Mouse (Mus musculus) hindbrain, postnatal 0 days (tissue): ENCODE data around the gene Kcnip1. TPM values are rescaled to one million over a fixed set of nuclear protein-coding genes. Genes with fewer than 3 reads are reported as not detected.
A peak's percentile ranks its signal among the peaks of the same experiment; 100 is the strongest.

Experiments
- ATAC-seq: fragments of 200-750 bp; cut with Nextera tagmentation; 2 replicates; pipeline ENCODE4 v1.8.0; 2017; ENCODE audit warnings: mild to moderate bottlenecking, moderate TSS enrichment, moderate library complexity
- DNase-seq: peaks from one replicate; pipeline ENCODE4 v3.0.0-alpha.2; 2015; ENCODE audit warnings: low spot score
- H3K27ac ChIP-seq: fragments of 300-500 bp; sonication (generic); 2 replicates; pipeline ENCODE4 v1.5.1; 2014; ENCODE audit warnings: mild to moderate bottlenecking
- H3K27me3 ChIP-seq: fragments of 300-500 bp; sonication (generic); 2 replicates; pipeline ENCODE4 v1.6.1; 2014; ENCODE audit warnings: low read length, mixed read lengths; ENCODE audit not compliant: insufficient read depth
- H3K36me3 ChIP-seq: fragments of 300-500 bp; sonication (generic); 2 replicates; pipeline ENCODE4 v1.6.1; 2014; ENCODE audit warnings: low read length, mixed read lengths; ENCODE audit not compliant: insufficient read depth
- H3K4me1 ChIP-seq: fragments of 300-500 bp; sonication (generic); 2 replicates; pipeline ENCODE4 v1.6.1; 2014; ENCODE audit warnings: antibody characterized with exemption, low read length, mixed read lengths; ENCODE audit not compliant: insufficient read depth
- H3K4me2 ChIP-seq: fragments of 300-500 bp; sonication (generic); 2 replicates; pipeline ENCODE4 v1.6.1; 2014; ENCODE audit warnings: low read depth, mild to moderate bottlenecking, low read length, moderate library complexity, mixed read lengths
- H3K4me3 ChIP-seq: fragments of 300-500 bp; sonication (generic); 2 replicates; pipeline ENCODE4 v1.5.1; 2014; ENCODE audit warnings: low read length
- H3K9ac ChIP-seq: fragments of 300-500 bp; sonication (generic); replicated peaks from 2 replicates; pipeline ENCODE4 v1.6.1; 2014; ENCODE audit warnings: mild to moderate bottlenecking, low read length, moderate library complexity, mixed read lengths
- H3K9me3 ChIP-seq: fragments of 300-500 bp; sonication (generic); 2 replicates; pipeline ENCODE4 v1.6.1; 2016; ENCODE audit warnings: low read length, mixed read lengths
- CTCF ChIP-seq: IDR thresholded peaks from 2 replicates; pipeline ENCODE4 v1.5.1; 2016; ENCODE audit warnings: antibody characterized with exemption, control low read depth, low read depth
- WGBS: fragments of 180-500 bp; shearing (Covaris S2); extraction: QIAGEN DNeasy Blood & Tissue Kit; methylation state at CpG from one replicate; pipeline ENCODE4 v1.1.7; 2014; 5-methylcytosine and 5-hydroxymethylcytosine counted together
- polyA plus RNA-seq: library from polyadenylated mRNA; unstranded; fragments of >200 nt; fragmentation: Nextera tagmentation; extraction: Ambion mirVana; gene quantifications from 2 replicates; pipeline ENCODE4 v1.2.1, GENCODE M21; 2015
- total RNA-seq: library from RNA; depleted of rRNA; stranded (reverse); fragments of >200 nt; gene quantifications from 2 replicates; pipeline ENCODE4 v1.2.3, GENCODE M21; 2014

Kcnip1 gene
- total and polyA plus RNA-seq, 2 experiments from 2014 or later = 66.8 to 132 TPM

- Histone ChIP-seq H3K36me3 (no peaks in the 10 kb centered on the region), H3K4me2 (no peak overlapping the region), H3K4me1 (no peaks in the 10 kb centered on the region), H3K27me3 (no peaks in the 10 kb centered on the region), H3K9me3 (peaks cover 2% of the 10 kb centered on the region; the same call in 1 of the 2 replicates), H3K27ac (no peak overlapping the region), H3K9ac (no peak overlapping the region), H3K4me3 (no peak overlapping the region)
- 0 out of 2 replicates have a peak, but pooled peaks have one; percentile 12 for ATAC-seq
- no peak for TF ChIP-seq CTCF
- DNase-seq = no peak
- WGBS = 72% methylated on average over 2 of the region's 2 CpGs
Measured at GRCm38 (mm10) chr11:33872716-33873048, 120.3 kb downstream of the Kcnip1 start.

- ATAC-seq (no peak), DNase-seq (no peak)
- Histone ChIP-seq H3K27me3 (no peaks in the 10 kb centered on the region), H3K4me2 (no peak overlapping the region), H3K4me1 (no peaks in the 10 kb centered on the region), H3K27ac (no peak overlapping the region), H3K36me3 (no peaks in the 10 kb centered on the region), H3K4me3 (no peak overlapping the region), H3K9me3 (peaks cover 2% of the 10 kb centered on the region; the same call in 1 of the 2 replicates), H3K9ac (no peak overlapping the region)
- TF ChIP-seq CTCF = no peak
- WGBS = 41% methylated on average over 9 of the region's 9 CpGs
Measured at GRCm38 (mm10) chr11:33871998-33872715, 120.8 kb downstream of the Kcnip1 start.

GRCm38 (mm10) chr11:33870246-33870645 is 122.7 kb downstream of the Kcnip1 start:
- ATAC-seq (no peak), DNase-seq (no peak)
- Histone ChIP-seq H3K36me3 (no peaks in the 10 kb centered on the region), H3K4me1 (no peaks in the 10 kb centered on the region; the same call in 1 of the 2 replicates), H3K27ac (no peak overlapping the region), H3K9me3 (no peaks in the 10 kb centered on the region), H3K4me2 (no peak overlapping the region), H3K27me3 (no peaks in the 10 kb centered on the region), H3K9ac (no peak overlapping the region), H3K4me3 (no peak overlapping the region)
- 89% methylated on average over 2 of the region's 2 CpGs for WGBS
- no peak for TF ChIP-seq CTCF

- 31% methylated on average over 3 of the region's 3 CpGs for WGBS
- Histone ChIP-seq H3K4me2 (no peak overlapping the region), H3K27me3 (no peaks in the 10 kb centered on the region), H3K4me3 (no peak overlapping the region), H3K36me3 (no peaks in the 10 kb centered on the region), H3K4me1 (no peaks in the 10 kb centered on the region; the same call in 1 of the 2 replicates), H3K9me3 (no peaks in the 10 kb centered on the region), H3K9ac (no peak overlapping the region), H3K27ac (no peak overlapping the region)
- ATAC-seq (no peak), DNase-seq (no peak)
- peak; percentile 57; the same call in 1 of the 2 replicates for TF ChIP-seq CTCF
Measured at GRCm38 (mm10) chr11:33869559-33869958, 123.4 kb downstream of the Kcnip1 start.

- peak; percentile 72 for ATAC-seq
- no peak for TF ChIP-seq CTCF
Measured at GRCm38 (mm10) chr11:33866775-33867174, 126.2 kb downstream of the Kcnip1 start.

GRCm38 (mm10) chr11:33864245-33864644 is 128.7 kb downstream of the Kcnip1 start:
- no peak for DNase-seq
- Histone ChIP-seq H3K4me3 (no peak overlapping the region), H3K27me3 (no peaks in the 10 kb centered on the region), H3K36me3 (no peaks in the 10 kb centered on the region), H3K9ac (no peak overlapping the region), H3K27ac (no peak overlapping the region), H3K9me3 (no peaks in the 10 kb centered on the region), H3K4me1 (no peaks in the 10 kb centered on the region; the same call in 1 of the 2 replicates), H3K4me2 (no peak overlapping the region)
- no peak for TF ChIP-seq CTCF
- no peak for ATAC-seq
- 96% methylated on average over 4 of the region's 4 CpGs for WGBS

More at GRCm38 (mm10) chr11:33866775-33867174, 126.2 kb downstream of the Kcnip1 start:
- Histone ChIP-seq H3K27ac (peak overlapping the region; percentile 36; the same call in 1 of the 2 replicates), H3K4me1 (no peaks in the 10 kb centered on the region; the same call in 1 of the 2 replicates), H3K4me3 (no peak overlapping the region), H3K36me3 (no peaks in the 10 kb centered on the region), H3K27me3 (no peaks in the 10 kb centered on the region), H3K9me3 (no peaks in the 10 kb centered on the region), H3K4me2 (no peak overlapping the region), H3K9ac (no peak overlapping the region)
- 35% methylated on average over 6 of the region's 6 CpGs for WGBS
- DNase-seq = peak; percentile 65

- Histone ChIP-seq H3K27me3 (no peaks in the 10 kb centered on the region), H3K36me3 (no peaks in the 10 kb centered on the region), H3K9me3 (no peaks in the 10 kb centered on the region), H3K9ac (no peak overlapping the region), H3K27ac (no peak overlapping the region), H3K4me3 (no peak overlapping the region), H3K4me1 (no peaks in the 10 kb centered on the region; the same call in 1 of the 2 replicates), H3K4me2 (no peak overlapping the region)
- no peak for ATAC-seq
- no peak for DNase-seq
- TF ChIP-seq CTCF = no peak
Measured at GRCm38 (mm10) chr11:33861823-33862222, 131.1 kb downstream of the Kcnip1 start.
